Mouse (Mus musculus) intestine, embryonic 15.5 days (tissue): ENCODE measurements at regions not wholly inside any gene's neighbourhood (a gene's known extent, or its start where the extent isn't known, plus 50 kb on each side); places are given as distances from the start of the nearest gene placed in this dataset.
A peak's percentile ranks its signal among the peaks of the same experiment; 100 is the strongest.

Experiments
- ATAC-seq: fragments of 200-750 bp; cut with Nextera tagmentation; 2 replicates; pipeline ENCODE4 v1.8.0; 2017; ENCODE audit warnings: moderate TSS enrichment, moderate library complexity
- H3K27ac ChIP-seq: fragments of 300-500 bp; sonication (generic); 2 replicates; pipeline ENCODE4 v1.5.1; 2015; ENCODE audit warnings: mild to moderate bottlenecking, inconsistent platforms
- H3K27me3 ChIP-seq: fragments of 300-500 bp; sonication (generic); replicated peaks from 2 replicates; pipeline ENCODE4 v1.6.1; 2015; ENCODE audit warnings: inconsistent platforms
- H3K36me3 ChIP-seq: fragments of 300-500 bp; sonication (generic); 2 replicates; pipeline ENCODE4 v1.6.1; 2015; ENCODE audit warnings: inconsistent platforms
- H3K4me1 ChIP-seq: fragments of 300-500 bp; sonication (generic); replicated peaks from 2 replicates; pipeline ENCODE4 v1.6.1; 2015; ENCODE audit warnings: inconsistent platforms
- H3K4me2 ChIP-seq: fragments of 300-500 bp; sonication (generic); replicated peaks from 2 replicates; pipeline ENCODE4 v1.6.1; 2015; ENCODE audit warnings: mild to moderate bottlenecking, inconsistent platforms
- H3K4me3 ChIP-seq: fragments of 300-500 bp; sonication (generic); replicated peaks from 2 replicates; pipeline ENCODE4 v1.5.1; 2015; ENCODE audit warnings: inconsistent platforms
- H3K9ac ChIP-seq: fragments of 300-500 bp; sonication (generic); 2 replicates; pipeline ENCODE4 v1.6.1; 2015; ENCODE audit warnings: inconsistent platforms
- H3K9me3 ChIP-seq: fragments of 300-500 bp; sonication (generic); 2 replicates; pipeline ENCODE4 v1.6.1; 2016; ENCODE audit warnings: inconsistent platforms
- WGBS: fragments of 180-500 bp; shearing (Covaris S2); methylation state at CpG from one replicate; pipeline ENCODE4 v1.1.7; 2015; 5-methylcytosine and 5-hydroxymethylcytosine counted together

DNA sequence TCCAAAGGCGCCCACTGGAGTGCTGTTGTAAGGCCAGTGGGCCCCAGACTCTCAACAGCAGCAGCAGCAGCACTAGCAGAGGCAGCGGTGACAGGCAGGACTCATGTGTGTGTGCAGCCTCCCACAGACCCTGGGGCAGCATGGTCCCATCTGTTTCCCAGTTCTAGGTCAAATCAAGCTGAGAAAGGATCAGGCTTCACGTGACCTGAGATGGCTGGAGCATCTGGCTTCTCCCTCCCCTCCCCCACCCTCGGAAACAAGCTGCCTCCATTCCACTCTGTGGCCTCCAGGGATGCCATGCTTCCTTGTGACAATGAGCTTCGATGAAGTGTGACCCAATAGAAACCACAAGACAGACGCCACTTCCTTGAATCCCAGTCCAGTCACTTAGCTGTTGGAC lies 128.8 kb downstream of the Mycn start:
- Histone ChIP-seq H3K9ac (no peak overlapping the region), H3K27ac (no peak overlapping the region)

DNA sequence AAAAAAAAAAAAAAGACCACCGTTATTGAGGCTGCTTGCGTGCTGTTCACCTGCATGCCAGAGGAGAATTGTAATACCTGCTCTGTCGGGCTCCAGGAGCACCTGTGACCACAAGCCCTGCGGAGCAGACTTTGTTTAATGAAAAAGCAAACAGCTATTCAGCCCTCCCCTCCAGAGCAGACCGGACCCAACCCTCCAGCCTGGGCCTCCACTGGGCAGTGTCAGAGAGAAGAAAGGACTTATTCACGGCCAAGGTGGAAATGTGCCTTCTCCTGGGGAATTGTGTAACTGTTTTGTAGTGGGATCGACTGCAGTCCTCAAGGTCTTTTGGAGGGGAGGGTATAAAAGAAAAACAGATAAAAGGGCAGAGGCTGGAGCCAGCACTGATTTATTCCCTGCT lies 130.8 kb downstream of the Mycn start:
- Histone ChIP-seq H3K27ac (peak overlapping the region; percentile 77; the same call in 1 of the 2 replicates), H3K4me3 (no peak overlapping the region), H3K4me1 (peaks cover 32% of the 10 kb centered on the region), H3K27me3 (no peaks in the 10 kb centered on the region), H3K9me3 (no peaks in the 10 kb centered on the region), H3K9ac (no peak overlapping the region), H3K36me3 (no peaks in the 10 kb centered on the region), H3K4me2 (peak overlapping the region; percentile 63)
- peak; percentile 66 for ATAC-seq
- 14% methylated on average over 7 of the region's 7 CpGs for WGBS

More for the DNA sequence above, 128.8 kb downstream of the Mycn start:
- Histone ChIP-seq H3K4me2 (no peak overlapping the region), H3K27me3 (no peaks in the 10 kb centered on the region), H3K9me3 (no peaks in the 10 kb centered on the region), H3K36me3 (no peaks in the 10 kb centered on the region), H3K4me3 (no peak overlapping the region), H3K4me1 (peaks cover 27% of the 10 kb centered on the region)
- ATAC-seq, result peak; percentile 41; the same call in 1 of the 2 replicates
- WGBS, result 55% methylated on average over 6 of the region's 6 CpGs

DNA sequence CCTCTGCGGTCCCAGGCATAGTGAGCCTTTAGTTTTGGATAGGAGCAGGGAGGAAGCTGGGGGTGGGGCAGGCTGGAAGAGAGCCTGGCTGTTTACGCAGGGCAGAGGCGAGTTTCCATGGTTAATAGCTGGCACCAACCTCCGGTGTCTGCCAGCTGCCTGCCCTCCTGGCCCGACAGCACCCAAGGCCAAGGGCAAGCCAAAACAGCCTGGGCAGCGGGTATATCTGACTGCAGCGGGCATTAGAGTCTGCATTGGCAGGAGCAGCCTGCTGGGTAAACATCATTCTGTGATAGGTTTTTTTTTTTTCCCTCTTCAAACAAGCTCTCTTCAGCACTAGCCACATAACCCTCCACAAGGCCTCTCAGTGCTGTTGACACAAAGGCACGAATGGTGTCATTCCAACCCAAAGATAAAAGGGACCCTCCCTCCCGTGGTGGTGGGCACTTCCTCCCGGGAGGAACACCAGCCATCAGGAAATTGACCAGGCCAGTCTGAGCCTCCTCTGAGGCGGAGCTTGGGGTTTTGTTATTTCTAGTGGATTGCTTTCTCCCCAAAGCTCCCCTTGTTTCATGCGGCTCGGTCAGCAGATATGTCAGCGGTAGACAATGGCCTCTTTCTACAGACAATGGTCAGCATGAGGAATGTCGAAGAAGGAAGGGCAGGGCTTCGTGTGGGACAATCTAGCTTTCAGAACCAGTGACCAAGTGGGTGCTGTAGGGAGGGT lies 131.4 kb downstream of the Mycn start:
- 3% methylated on average over 16 of the region's 16 CpGs for WGBS
- Histone ChIP-seq H3K9ac (no peak overlapping the region), H3K4me1 (peaks cover 32% of the 10 kb centered on the region), H3K36me3 (no peaks in the 10 kb centered on the region), H3K4me3 (peak overlapping the region; percentile 20; the same call in 1 of the 2 replicates), H3K27me3 (no peaks in the 10 kb centered on the region), H3K4me2 (peak overlapping the region; percentile 63), H3K9me3 (no peaks in the 10 kb centered on the region), H3K27ac (peak overlapping the region; percentile 77)
- peak; percentile 64 for ATAC-seq

DNA sequence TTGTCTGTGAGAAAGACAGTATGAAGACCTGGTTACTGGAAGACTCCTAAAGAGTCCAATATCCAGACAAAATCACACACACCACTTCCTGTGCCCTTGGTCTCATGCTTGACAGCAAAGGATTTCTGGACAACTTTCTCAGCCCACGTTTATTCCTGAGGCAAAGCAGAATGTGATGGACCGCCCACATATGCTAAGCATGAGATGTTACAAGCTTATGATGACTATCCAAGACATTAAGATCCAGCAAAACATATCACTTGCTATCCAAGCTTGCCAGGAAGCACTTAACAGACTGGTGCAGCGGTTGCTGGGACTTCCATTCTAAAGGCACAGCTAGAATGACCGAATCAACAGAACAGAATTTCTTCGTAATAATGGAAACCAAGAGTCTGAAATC lies 133.6 kb downstream of the Mycn start:
- H3K36me3 ChIP-seq, result no peaks in the 10 kb centered on the region
- no peaks in the 10 kb centered on the region for H3K9me3 ChIP-seq
- no peak overlapping the region for H3K4me2 ChIP-seq
- 83% methylated on average over 5 of the region's 5 CpGs for WGBS
- H3K4me1 ChIP-seq, result peaks cover 26% of the 10 kb centered on the region
- H3K4me3 ChIP-seq, result no peak overlapping the region
- ATAC-seq, result no peak
- H3K27me3 ChIP-seq, result no peaks in the 10 kb centered on the region
- no peak overlapping the region for H3K9ac ChIP-seq
- no peak overlapping the region for H3K27ac ChIP-seq

DNA sequence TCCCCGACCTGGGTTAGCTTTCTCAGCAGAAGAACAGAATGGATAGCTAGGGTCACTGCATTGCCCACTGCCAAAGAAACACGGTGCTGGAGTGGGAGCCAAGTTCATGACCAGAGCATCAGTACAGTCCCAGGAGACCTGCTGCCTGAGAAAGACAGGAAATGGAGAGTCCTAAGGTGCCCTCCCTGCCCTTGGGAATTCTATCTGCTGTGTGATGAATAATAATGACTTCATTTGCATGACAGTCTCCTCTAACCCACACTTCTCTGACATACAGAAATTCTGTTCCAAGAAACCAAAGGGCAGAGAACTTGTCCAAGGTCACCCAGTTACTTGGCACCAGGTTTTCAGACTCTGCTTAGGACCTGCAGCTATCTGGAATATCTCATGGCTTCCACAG lies 138.1 kb downstream of the Mycn start:
- Histone ChIP-seq H3K9ac (no peak overlapping the region), H3K4me2 (no peak overlapping the region), H3K36me3 (no peaks in the 10 kb centered on the region), H3K27me3 (no peaks in the 10 kb centered on the region), H3K9me3 (no peaks in the 10 kb centered on the region), H3K27ac (no peak overlapping the region), H3K4me1 (peaks cover 9% of the 10 kb centered on the region), H3K4me3 (no peak overlapping the region)
- no peak for ATAC-seq
- 55% methylated on average over 2 of the region's 2 CpGs for WGBS

DNA sequence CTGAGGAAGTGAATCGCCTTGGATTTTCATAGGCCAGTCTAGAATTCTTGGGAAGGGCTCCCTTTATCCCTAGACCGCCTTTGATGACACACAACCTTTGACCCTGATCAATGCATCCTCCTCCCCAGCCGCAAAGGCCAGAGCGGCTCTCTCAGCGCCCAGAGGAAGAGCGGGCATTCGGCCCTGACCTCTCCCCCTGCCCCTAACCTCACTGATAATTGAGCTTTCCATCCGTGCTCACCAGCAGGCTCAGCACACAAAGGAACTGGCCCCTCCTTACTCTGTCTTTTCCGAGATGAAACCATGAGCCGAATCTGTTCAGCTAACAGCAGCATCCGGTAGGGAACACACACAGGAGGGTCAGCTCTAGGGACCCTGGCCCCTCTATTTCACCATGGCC lies 139.3 kb downstream of the Mycn start:
- Histone ChIP-seq H3K36me3 (no peaks in the 10 kb centered on the region), H3K9me3 (no peaks in the 10 kb centered on the region), H3K4me1 (peaks cover 9% of the 10 kb centered on the region), H3K27me3 (no peaks in the 10 kb centered on the region), H3K27ac (no peak overlapping the region), H3K4me3 (no peak overlapping the region), H3K9ac (no peak overlapping the region), H3K4me2 (no peak overlapping the region)
- ATAC-seq, result peak; percentile 39
- WGBS, result 22% methylated on average over 11 of the region's 11 CpGs

DNA sequence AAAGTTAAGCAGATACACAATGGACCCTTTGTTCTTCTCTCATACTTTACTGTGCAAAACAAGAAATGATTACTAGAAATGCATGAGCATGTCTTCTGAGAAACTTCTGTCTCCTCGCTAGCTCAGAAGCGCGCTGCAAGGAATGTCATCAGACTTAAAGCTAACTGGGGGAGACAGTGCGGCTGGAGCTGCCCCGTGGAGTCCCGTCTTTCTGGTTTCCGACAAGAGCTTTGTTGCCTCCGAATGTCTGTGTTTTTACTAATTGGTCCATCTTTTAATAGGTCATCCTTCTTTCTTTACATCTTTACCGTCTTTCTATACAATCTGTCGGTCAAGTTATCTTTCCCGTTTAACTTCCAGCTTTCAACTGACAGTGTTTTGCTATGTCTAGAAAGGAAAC lies 140.0 kb downstream of the Mycn start:
- Histone ChIP-seq H3K4me3 (no peak overlapping the region), H3K9ac (no peak overlapping the region), H3K4me1 (peaks cover 7% of the 10 kb centered on the region), H3K4me2 (no peak overlapping the region), H3K27me3 (no peaks in the 10 kb centered on the region), H3K27ac (no peak overlapping the region), H3K9me3 (no peaks in the 10 kb centered on the region), H3K36me3 (no peaks in the 10 kb centered on the region)
- 55% methylated on average over 11 of the region's 11 CpGs for WGBS
- no peak for ATAC-seq

DNA sequence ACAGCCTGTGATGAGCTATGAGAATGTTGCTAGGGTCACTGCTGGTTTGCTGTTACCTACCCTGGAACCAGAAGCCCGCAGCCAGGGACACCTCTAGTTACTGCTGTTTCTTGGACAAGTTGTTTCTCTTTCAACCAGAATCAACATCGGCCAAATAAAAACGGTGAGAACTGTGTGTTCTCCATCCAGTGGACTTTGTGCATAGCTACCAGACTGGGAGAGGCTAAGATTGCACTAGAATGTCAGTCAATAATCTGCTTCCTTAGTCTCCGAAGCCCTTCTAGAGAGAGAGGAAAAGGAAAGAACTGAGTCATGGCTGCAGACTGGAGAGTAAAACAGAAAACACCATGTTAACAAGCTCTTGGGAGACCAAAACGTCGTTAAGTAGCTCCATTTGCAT lies 141.6 kb downstream of the Mycn start:
- peak; percentile 58 for ATAC-seq
- Histone ChIP-seq H3K4me2 (no peak overlapping the region), H3K9ac (no peak overlapping the region), H3K4me1 (peaks cover 4% of the 10 kb centered on the region), H3K4me3 (no peak overlapping the region), H3K36me3 (no peaks in the 10 kb centered on the region), H3K27ac (no peak overlapping the region), H3K27me3 (no peaks in the 10 kb centered on the region), H3K9me3 (no peaks in the 10 kb centered on the region)
- 84% methylated on average over 6 of the region's 6 CpGs for WGBS

DNA sequence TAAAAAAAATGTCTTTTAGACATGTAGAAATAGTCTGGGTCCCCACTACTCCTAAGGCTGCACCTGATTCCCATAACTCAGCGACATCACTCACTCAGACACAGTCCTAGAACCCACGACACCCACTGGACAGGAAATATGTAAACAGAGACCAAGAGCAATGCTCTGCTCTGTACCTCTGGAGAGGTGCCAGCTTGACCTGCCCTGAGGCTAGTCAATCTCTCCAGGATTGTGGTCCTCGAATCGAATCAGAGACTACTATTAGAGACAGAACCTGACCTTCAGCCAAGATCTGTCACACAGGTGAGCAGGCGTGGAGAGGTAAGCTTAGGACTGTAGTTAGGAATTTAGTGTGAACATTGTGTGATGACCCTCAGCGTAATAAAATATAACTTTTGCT lies 152.7 kb downstream of the Mycn start:
- H3K36me3 ChIP-seq, result no peaks in the 10 kb centered on the region
- peaks cover 20% of the 10 kb centered on the region for H3K4me1 ChIP-seq
- no peaks in the 10 kb centered on the region for H3K9me3 ChIP-seq
- 72% methylated on average over 6 of the region's 6 CpGs for WGBS
- H3K27me3 ChIP-seq, result no peaks in the 10 kb centered on the region
- H3K4me3 ChIP-seq, result no peak overlapping the region
- peak overlapping the region; percentile 53; the same call in 1 of the 2 replicates for H3K4me2 ChIP-seq
- H3K27ac ChIP-seq, result peak overlapping the region; percentile 78
- no peak overlapping the region for H3K9ac ChIP-seq
- no peak for ATAC-seq

DNA sequence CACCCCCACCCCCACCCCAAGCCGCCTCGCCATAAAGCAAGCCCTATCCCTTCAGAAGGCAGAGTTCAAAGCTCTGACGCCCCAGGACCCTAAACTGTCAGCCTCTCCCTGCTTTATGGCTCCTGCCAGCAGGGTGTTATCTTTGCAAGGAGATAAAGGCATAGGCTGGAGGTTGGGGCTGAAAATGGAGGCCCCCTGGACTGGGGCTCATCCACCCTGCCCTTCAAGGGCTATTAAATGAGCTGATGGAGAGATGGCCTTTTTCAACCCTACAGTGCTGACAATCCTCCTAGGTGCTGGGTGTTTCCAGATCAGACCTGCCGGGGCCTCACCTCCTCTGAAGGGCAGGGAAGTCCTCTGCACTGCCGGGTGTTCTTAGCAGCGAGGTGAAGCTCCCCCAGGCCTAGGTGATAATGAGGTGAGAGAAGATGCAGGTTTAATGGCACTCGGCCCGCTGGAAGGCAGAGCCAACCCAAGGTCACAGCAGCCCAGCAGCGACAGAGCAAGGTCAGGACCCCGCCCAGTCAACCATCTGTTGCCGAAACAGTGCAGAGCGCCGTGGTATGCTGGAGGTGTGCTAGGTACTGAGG lies 153.4 kb downstream of the Mycn start:
- Histone ChIP-seq H3K36me3 (no peaks in the 10 kb centered on the region), H3K9ac (no peak overlapping the region), H3K4me2 (peak overlapping the region; percentile 53), H3K9me3 (no peaks in the 10 kb centered on the region), H3K27ac (peak overlapping the region; percentile 88), H3K27me3 (no peaks in the 10 kb centered on the region), H3K4me3 (peak overlapping the region; percentile 23; the same call in 1 of the 2 replicates), H3K4me1 (peaks cover 20% of the 10 kb centered on the region)
- ATAC-seq, result peak; percentile 93
- WGBS, result 25% methylated on average over 13 of the region's 13 CpGs

DNA sequence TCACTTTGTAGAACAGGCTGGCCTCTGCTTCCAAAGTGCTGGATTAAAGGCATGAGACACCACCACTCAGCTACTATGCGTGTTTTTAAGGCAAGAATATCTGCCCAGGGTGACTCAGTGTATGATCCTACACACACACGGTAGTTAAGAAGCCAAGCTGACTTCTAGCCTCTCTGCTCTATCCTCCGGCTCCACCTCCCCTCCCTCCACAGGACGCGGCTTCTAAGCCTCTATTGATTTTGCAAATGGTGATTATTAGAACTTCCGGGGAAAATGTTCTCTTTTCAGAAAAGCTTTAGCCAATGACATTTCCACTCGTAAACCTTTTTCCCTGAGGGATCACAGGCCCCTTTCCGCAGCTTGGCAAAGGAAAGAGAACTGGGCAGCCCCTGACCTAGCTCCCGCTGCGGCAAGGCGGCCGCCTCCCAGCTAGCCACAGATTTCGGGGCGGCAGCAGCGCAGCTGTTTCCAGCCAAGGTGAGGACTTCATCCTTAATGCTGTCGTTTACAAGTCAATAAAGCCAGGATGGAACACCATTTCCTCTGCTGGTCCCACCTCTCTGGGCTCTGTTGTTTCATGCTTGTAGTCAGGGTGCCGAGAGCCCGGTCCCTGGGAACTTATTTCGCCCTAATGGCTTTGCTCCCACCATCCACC lies 154.0 kb downstream of the Mycn start:
- Histone ChIP-seq H3K9me3 (no peaks in the 10 kb centered on the region), H3K9ac (peak overlapping the region; percentile 44), H3K36me3 (no peaks in the 10 kb centered on the region), H3K4me1 (peaks cover 20% of the 10 kb centered on the region), H3K4me3 (peak overlapping the region; percentile 23; the same call in 1 of the 2 replicates), H3K4me2 (peak overlapping the region; percentile 53), H3K27ac (peak overlapping the region; percentile 88), H3K27me3 (no peaks in the 10 kb centered on the region)
- peak; percentile 57 for ATAC-seq
- WGBS, result 8% methylated on average over 19 of the region's 19 CpGs

DNA sequence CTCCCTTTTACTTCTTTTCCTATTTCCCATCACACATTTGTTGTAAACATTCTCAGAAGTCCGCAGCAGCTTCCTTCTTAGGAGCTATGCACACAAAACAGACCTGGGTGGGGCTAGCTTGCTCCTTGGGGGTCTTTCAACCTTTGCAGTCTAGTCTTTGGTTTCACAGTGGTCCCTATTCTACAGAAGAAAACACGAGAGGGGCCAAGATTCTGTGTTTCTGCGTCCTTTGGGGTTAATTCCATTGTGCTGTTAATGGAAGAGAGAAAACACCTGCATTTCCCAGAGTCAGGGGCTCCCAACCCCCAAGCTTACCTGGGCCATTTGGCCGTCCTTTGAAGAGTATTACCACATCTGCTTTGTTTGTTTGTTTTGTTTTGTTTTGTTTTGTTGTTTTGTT lies 154.6 kb downstream of the Mycn start:
- H3K4me3 ChIP-seq, result no peak overlapping the region
- H3K27ac ChIP-seq, result peak overlapping the region; percentile 88
- ATAC-seq, result no peak
- H3K4me2 ChIP-seq, result peak overlapping the region; percentile 53
- H3K27me3 ChIP-seq, result no peaks in the 10 kb centered on the region
- H3K9me3 ChIP-seq, result no peaks in the 10 kb centered on the region
- WGBS, result 32% methylated on average over 4 of the region's 4 CpGs
- no peaks in the 10 kb centered on the region for H3K36me3 ChIP-seq
- no peak overlapping the region for H3K9ac ChIP-seq
- H3K4me1 ChIP-seq, result peaks cover 17% of the 10 kb centered on the region
